Mouse (Mus musculus): ENCODE measurements around the gene Necab3.

Necab3 gene

GRCm38 (mm10) chr2:154538710-154539109 lies 20.0 kb downstream of the Necab3 start:
- DNase-seq, result no peak

GRCm38 (mm10) chr2:154538310-154538709 lies 20.4 kb downstream of the Necab3 start:
- DNase-seq, result no peak

- no peak for DNase-seq
Measured at GRCm38 (mm10) chr2:154534704-154535270, 23.9 kb downstream of the Necab3 start.

GRCm38 (mm10) chr2:154532888-154533287 lies 25.8 kb downstream of the Necab3 start:
- no peak for DNase-seq

DNA sequence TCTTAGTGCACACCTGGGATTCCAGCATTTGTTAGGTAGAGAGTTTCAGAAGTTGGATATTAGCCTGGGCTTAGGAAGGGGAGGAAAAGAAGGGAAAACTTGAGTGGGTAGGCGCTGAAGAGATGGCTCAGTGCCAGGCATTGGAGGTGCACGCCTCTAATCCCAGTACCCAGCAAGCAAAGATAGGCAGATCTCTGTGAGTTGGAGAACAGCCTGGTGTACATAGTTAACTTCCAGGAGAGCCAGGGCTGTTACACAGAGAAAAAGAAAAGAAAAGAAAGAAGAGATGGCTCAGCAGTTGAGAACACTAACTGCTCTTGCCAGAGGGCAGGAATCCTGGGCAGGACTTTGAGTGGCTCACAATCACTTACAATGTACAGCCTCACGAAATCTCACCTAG lies 32.2 kb downstream of the Necab3 start:
- no peak for DNase-seq

DNA sequence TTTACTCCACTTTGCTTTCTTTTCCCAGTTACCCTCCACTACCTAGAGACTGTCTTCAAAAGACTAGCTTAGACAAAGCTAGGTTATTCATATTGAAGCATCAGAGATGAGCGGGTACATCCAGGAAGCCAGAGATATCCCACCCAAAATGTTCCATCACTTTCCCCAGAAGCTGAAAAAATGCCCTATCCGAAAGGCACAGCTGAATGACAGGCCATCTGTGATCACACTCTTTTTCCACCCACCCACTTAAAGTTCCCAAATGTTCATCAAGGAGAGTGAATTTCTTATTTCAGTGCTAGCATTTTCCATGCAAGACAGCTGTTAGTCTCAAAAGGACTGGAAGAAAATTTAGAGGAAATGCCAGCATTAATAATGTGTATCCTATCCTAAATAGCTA lies 33.4 kb downstream of the Necab3 start:
- no peak for DNase-seq

DNA sequence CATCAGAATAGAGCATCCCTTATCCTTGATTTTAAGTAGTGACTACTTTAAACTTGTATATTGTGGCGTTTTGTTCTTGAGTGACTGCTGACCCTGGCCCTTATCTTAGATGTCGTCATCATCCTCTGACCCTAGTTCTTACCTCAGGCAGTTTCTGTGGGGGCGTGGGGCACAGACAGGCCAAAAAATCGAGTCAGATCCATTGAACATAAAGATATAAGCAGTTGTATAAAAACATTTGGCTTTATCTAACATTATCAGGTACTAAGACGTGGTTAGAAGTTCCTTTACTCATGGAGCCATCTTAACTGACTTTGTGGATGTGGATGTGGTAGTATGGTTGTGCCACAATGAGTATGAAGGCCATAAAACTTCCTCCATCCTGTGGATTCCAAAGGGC lies 36.4 kb downstream of the Necab3 start:
- no peak for DNase-seq

DNA sequence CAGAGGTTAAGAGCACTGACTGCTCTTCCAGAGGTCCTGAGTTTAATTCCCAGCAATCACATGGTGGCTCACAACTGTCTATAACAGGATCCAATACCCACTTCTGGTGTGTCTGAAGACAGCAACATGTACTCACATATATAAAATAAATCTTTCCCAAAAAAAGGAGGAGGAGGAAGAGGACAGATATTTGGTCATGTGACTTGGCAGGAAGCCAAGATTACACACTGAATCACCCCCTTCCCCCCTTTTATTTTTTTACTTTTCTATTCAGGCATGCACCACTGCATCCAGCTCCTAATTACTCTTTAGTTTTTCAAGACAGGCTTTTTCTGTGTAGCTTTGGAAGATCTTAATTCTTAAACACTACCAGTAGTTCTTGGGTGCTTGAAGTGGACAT lies 37.2 kb downstream of the Necab3 start:
- no peak for DNase-seq

- DNase-seq, result no peak
Measured at GRCm38 (mm10) chr2:154517424-154517823, 41.3 kb downstream of the Necab3 start.

DNA sequence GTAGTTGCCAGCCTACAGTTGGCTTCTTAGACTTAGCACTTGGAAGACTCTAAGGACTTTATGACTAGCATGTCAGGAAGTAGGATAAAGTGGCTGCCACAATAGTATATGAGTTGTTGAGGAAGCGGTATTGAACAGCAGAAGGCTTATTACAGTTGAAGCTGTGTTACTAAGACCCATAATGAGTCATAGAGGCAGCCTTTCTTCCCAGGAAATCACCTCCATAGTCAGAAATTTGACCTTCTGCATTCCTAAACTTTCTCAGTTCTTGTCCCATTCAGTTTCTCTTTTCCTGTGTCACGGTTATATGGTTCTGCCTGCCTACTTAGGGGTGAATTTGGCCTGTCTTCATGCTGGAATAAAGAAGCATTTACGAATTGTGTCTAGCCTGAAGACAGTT lies 41.7 kb downstream of the Necab3 start:
- DNase-seq, result no peak

- no peak for DNase-seq
Measured at GRCm38 (mm10) chr2:154510141-154510540, 48.5 kb downstream of the Necab3 start.

DNA sequence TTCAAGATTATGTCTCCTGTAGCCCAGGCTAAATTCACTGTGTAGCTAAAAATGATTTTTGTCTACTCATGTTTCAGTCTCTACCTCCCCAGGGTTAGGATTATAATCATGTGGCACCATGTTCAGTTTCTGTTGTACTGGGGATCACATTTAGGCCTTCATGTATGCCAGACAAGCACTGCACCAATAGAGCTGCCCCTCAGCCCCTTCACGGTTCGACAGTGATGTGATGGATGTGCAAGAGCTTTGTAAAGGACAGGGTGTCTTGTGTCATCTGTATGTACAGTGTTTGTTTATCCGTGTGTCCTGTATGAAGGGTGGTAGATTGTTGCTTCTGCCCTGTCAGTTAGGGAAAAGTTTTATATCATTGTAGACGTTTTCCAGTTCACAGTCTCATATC lies 50.2 kb downstream of the Necab3 start:
- no peak for DNase-seq

DNA sequence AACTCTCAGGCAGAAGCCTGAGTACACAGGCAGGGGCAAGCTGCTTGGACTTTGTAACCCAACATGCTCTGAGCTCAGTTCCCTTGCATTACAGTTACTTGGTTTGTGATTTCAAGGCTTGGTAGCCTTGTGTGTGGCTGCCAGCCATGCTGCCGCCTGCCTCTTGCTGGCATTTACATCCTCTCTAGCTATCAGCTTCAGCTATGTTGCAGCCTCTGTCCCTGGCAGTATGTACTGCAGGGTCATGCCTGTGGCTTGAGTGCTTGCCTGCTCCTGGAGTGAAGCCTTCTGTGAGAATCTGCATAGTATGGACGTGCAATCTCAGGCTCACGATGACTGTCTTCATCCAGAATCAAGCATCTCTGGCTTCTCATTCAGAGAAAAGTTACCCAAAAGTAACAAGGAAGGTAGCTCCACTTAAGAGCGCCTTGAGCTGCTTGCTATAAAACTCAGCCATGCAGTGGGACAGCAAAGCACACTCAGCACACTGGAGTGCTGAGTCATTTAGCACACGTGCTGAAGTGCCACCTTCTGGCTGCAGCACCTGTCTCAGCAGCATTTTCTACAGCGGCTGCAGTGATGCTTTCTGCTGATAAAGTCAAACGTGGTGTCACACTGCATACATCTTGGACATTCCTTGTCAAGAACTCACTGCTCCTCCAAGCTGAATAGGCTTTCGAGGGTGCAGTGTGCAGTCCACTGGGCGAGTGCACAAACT lies 51.0 kb downstream of the Necab3 start:
- DNase-seq, result peak; percentile 16

DNA sequence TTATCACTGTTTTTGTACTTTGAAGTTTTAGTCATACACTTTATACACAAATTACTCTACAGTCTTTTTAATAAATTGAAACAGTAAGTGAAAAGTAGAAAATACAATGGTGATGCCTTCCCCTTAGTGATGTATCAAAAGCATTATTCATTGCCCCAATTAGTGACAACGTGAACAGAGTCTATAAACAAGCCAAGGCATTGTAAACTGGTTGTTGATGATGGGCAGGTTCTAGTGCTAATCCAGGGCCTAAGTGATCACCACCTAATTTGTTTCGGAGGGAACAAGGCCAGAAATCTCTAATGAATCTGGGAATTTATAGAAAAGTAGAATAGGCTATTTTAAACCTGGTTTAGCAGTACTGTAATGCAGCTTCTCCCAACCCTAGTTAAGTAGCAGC lies 51.6 kb downstream of the Necab3 start:
- no peak for DNase-seq

- DNase-seq, result no peak
Measured at GRCm38 (mm10) chr2:154500758-154501157, 57.9 kb downstream of the Necab3 start.

DNA sequence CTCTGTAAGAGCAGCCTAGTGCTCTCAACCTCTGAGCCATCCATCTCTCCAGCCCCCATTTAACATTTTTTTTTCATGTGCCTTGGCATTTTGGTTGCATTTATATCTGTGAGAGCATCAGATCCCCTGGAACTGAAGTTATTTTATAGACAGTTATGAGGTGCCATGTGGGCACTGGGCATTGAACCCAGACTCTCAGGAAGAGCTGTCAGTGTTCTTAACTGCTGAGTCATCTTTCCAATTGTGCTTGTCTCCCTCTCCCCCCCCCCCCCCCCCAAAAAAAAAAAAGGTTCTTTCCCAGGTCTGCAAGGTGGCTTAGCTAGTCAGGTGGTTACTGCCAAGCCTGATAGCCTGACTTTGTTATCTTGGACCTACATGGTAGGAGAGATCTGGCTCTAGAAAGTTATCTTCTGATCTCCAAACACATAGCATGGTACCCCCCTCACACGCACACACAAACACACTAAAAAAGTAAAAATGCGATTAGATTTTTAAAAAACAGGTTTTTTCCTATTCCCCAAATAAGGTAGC lies 58.9 kb downstream of the Necab3 start:
- DNase-seq, result no peak

GRCm38 (mm10) chr2:154498571-154498970 lies 60.1 kb downstream of the Necab3 start:
- DNase-seq, result no peak

DNA sequence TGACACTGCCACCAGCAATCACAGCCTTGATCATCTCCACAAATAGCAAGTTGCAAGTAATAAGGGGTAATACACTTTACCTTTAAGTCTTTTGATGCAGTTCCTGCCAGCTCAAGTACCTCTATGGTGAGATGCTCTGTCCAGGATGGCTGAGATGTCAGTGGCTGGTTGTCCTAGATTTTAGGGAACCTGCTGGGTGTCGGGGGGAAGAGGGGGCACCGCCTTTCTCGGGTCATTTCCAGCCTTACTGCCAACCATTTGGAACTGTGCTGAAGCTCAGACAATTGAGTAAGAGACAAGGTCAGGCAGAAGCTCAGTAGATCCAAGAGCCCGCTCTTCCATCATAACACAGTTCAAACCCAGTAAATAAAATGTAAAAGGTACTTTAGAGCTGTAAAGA lies 63.7 kb downstream of the Necab3 start:
- DNase-seq, result no peak
